Mouse (Mus musculus) liver, adult 2 months (tissue): ENCODE data around the gene Nlgn1. TPM values are rescaled to one million over a fixed set of nuclear protein-coding genes. Genes with fewer than 3 reads are reported as not detected.

Source experiments
- DNase-seq: peaks from one replicate; pipeline ENCODE4 v3.0.0-alpha.2; 2011; ENCODE audit warnings: low read depth, low spot score; ENCODE audit errors: extremely low read depth
- H3K27ac ChIP-seq: fragments of 200-500 bp; replicated peaks from 2 replicates; pipeline ENCODE4 v1.5.1; 2012; ENCODE audit warnings: low read depth, mild to moderate bottlenecking, control low read depth, inconsistent platforms, low read length; ENCODE audit not compliant: insufficient read depth
- H3K27me3 ChIP-seq: fragments of 200-500 bp; 2 replicates; pipeline ENCODE4 v1.6.1; 2012; ENCODE audit warnings: mild to moderate bottlenecking, moderate library complexity, low read length, inconsistent platforms; ENCODE audit not compliant: control insufficient read depth, insufficient read depth
- H3K36me3 ChIP-seq: fragments of 200-500 bp; 2 replicates; pipeline ENCODE4 v1.6.1; 2012; ENCODE audit warnings: low read length, inconsistent platforms; ENCODE audit not compliant: control insufficient read depth, insufficient read depth
- H3K4me1 ChIP-seq: fragments of 200-500 bp; 2 replicates; pipeline ENCODE4 v1.6.1; 2011; ENCODE audit warnings: low read length; ENCODE audit not compliant: control insufficient read depth, insufficient read depth
- H3K4me3 ChIP-seq: fragments of 200-500 bp; 2 replicates; pipeline ENCODE4 v1.5.1; 2011; ENCODE audit warnings: low read depth, mild to moderate bottlenecking, control low read depth, low read length, moderate library complexity; ENCODE audit not compliant: insufficient read depth
- H3K79me2 ChIP-seq: fragments of 200-500 bp; 2 replicates; pipeline ENCODE4 v1.6.1; 2012; ENCODE audit warnings: inconsistent platforms, mild to moderate bottlenecking, low read length, moderate library complexity; ENCODE audit not compliant: control insufficient read depth, insufficient read depth
- H3K9ac ChIP-seq: fragments of 200-500 bp; 2 replicates; pipeline ENCODE4 v1.6.1; 2012; ENCODE audit warnings: low read depth, mild to moderate bottlenecking, control low read depth, inconsistent platforms, low read length
- CTCF ChIP-seq: fragments of 200-500 bp; IDR thresholded peaks from 2 replicates; pipeline ENCODE4 v1.5.1; 2011; ENCODE audit warnings: low read depth, low read length, control low read depth
- POLR2A ChIP-seq: fragments of 200-500 bp; IDR thresholded peaks from 2 replicates; pipeline ENCODE4 v1.6.1; 2011; ENCODE audit warnings: low read length, control low read depth; ENCODE audit not compliant: insufficient read depth; ENCODE audit errors: extremely low read depth
- WGBS: fragments of 180-500 bp; shearing (Covaris S2); methylation state at CpG from one replicate; pipeline ENCODE4 v1.1.7; 2018; 5-methylcytosine and 5-hydroxymethylcytosine counted together
- polyA plus RNA-seq: library from polyadenylated mRNA; depleted of rRNA; stranded (reverse); fragments of >200 nt; gene quantifications from 2 replicates; pipeline ENCODE4 v1.2.3, GENCODE M21; 2012
- total RNA-seq: library from RNA; depleted of rRNA; stranded (reverse); fragments of >200 nt; gene quantifications from 2 replicates; pipeline ENCODE4 v1.2.3, GENCODE M21; 2014

The Nlgn1 gene
- total and polyA plus RNA-seq, 2 experiments: not detected

DNA sequence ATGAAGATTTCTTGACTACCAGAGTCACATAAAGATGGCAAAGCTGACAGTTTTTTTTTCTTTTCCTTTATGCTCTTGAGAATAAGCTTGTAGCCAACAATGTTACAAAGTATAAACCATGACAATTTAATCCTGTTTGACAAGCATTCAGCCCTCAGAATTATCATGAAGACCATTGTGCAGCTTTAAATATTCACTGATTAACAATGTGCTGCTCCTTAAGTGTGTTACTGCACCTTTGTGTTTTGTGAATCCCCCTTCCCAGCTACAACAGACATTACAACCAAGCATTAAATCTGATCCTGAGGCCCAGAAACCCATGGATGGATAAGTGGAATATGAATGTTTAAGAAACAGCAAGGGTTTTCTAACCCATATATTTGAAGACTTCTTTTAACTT lies 434.8 kb downstream of the Nlgn1 start:
- no peak overlapping the region for H3K27ac ChIP-seq
- TF ChIP-seq CTCF: no peak
- TF ChIP-seq POLR2A: no peak
- no peak for DNase-seq
- no peaks in the 10 kb centered on the region for H3K4me1 ChIP-seq
- H3K9ac ChIP-seq: no peak overlapping the region
- no peaks in the 10 kb centered on the region for H3K27me3 ChIP-seq
- no peak overlapping the region for H3K4me3 ChIP-seq
- H3K79me2 ChIP-seq: no peaks in the 10 kb centered on the region
- H3K36me3 ChIP-seq: no peaks in the 10 kb centered on the region

DNA sequence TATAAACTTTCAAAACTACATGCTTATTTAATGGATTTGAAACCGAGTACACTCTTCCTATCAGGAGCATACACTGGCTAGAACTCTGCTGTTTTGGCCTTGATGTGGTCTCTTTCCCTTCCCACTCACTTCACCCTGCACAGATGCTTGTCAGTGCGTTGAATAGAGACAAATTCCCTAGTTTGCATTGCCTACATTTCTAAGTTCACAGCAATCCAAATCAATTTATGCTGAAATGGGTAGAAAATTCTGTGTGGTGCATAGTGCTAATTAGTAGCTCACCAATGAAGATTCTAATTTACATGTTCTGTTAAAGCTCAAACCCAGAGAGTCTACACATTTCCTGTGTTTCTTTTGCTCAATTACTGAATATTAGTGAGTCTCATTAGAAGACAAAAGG lies 447.5 kb downstream of the Nlgn1 start:
- no peak overlapping the region for H3K4me3 ChIP-seq
- no peak overlapping the region for H3K27ac ChIP-seq
- H3K79me2 ChIP-seq: no peaks in the 10 kb centered on the region
- 49% methylated on average over 2 of the region's 2 CpGs for WGBS
- TF ChIP-seq CTCF (no peak), POLR2A (no peak)
- H3K9ac ChIP-seq: no peak overlapping the region
- H3K27me3 ChIP-seq: no peaks in the 10 kb centered on the region
- no peaks in the 10 kb centered on the region for H3K36me3 ChIP-seq
- no peak for DNase-seq
- no peaks in the 10 kb centered on the region for H3K4me1 ChIP-seq

DNA sequence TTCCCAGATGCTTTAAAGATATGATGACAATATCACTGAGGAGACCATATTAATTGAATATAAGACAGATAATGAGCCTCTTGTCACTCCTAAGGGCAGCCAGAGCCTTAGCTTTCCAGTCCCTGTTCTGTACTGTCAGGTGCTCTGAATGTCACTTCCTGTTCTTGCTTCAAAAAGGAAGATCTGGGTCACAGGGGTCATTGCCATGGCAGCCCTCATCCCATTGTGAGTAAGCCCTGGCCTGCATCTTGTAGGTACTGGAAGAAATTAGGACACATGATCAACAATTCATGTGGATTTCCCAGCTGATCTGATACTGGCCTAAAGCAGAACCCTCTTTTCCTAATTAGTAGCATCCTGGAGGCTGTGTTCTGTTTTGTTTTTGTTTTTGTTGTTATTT lies 463.1 kb downstream of the Nlgn1 start:
- H3K27me3 ChIP-seq: no peaks in the 10 kb centered on the region

DNA sequence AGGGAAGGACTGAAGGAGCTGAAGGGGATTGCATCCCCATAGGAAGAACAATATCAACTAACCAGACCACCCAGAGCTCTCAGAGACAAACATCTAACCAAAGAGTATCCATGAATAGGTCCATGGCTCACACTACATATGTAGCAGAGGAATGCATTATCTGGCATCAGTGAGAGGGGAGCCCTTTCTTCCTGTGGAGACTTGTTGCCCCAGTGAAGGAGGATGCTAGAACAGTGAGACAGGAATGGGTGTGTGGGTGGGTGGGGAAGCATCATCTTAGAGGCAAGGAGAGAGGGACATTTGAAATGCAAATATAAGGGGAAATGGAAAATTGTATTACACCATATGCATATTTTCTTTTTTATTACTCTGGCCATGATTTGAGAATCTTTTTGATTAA lies 473.9 kb downstream of the Nlgn1 start:
- H3K36me3 ChIP-seq: no peaks in the 10 kb centered on the region
- no peak for DNase-seq
- H3K79me2 ChIP-seq: no peaks in the 10 kb centered on the region
- TF ChIP-seq CTCF (no peak), POLR2A (no peak)
- no peaks in the 10 kb centered on the region for H3K4me1 ChIP-seq
- no peak overlapping the region for H3K9ac ChIP-seq
- H3K27me3 ChIP-seq: no peaks in the 10 kb centered on the region
- H3K4me3 ChIP-seq: no peak overlapping the region
- H3K27ac ChIP-seq: no peak overlapping the region

More for the DNA sequence above, 463.1 kb downstream of the Nlgn1 start:
- no peak overlapping the region for H3K4me3 ChIP-seq
- no peak for DNase-seq
- H3K36me3 ChIP-seq: no peaks in the 10 kb centered on the region
- no peaks in the 10 kb centered on the region for H3K79me2 ChIP-seq
- H3K27ac ChIP-seq: no peak overlapping the region
- H3K4me1 ChIP-seq: no peaks in the 10 kb centered on the region
- TF ChIP-seq POLR2A: no peak
- no peak for TF ChIP-seq CTCF
- no peak overlapping the region for H3K9ac ChIP-seq

DNA sequence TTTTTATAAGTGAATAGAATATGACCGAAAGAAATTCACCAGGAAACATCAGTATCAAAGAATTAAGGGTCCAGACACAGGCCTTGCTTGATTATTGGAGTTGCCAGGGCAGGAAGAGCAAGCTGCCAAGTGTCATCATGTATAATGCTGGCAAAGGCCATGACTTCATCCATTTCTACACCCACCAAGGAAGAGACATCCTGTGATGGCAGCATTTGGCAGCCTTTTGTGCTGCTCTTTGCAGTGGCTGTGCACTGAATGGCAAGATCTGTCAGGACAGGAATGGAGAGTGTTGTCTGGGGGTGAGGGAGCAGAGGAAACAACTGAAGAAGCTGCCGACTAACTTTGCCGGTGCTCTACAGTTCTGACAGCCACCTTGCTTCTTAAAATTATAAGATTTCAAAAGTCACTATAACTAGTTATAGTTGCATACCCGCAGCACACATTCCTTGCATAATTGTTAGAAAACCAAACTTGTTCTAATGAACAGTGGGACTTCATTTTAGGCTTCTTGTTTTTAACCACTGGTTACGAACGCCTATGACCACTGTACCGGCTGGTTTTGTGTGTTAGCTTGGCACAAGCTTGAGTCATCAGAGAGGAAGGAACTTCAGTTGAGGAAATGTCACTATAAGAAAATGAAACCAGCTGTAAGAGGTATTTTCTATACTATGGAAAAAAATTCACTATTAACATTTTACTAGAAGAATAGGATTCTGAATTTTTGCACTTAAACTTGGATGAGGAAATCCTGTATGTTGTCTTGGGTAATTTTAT lies 487.4 kb downstream of the Nlgn1 start:
- DNase-seq: no peak
- no peak overlapping the region for H3K27ac ChIP-seq
- H3K4me3 ChIP-seq: no peak overlapping the region
- no peaks in the 10 kb centered on the region for H3K79me2 ChIP-seq
- TF ChIP-seq CTCF (no peak), POLR2A (no peak)
- H3K9ac ChIP-seq: no peak overlapping the region
- 80% methylated on average over 7 of the region's 7 CpGs for WGBS
- H3K36me3 ChIP-seq: no peaks in the 10 kb centered on the region
- no peaks in the 10 kb centered on the region for H3K27me3 ChIP-seq
- no peaks in the 10 kb centered on the region for H3K4me1 ChIP-seq

DNA sequence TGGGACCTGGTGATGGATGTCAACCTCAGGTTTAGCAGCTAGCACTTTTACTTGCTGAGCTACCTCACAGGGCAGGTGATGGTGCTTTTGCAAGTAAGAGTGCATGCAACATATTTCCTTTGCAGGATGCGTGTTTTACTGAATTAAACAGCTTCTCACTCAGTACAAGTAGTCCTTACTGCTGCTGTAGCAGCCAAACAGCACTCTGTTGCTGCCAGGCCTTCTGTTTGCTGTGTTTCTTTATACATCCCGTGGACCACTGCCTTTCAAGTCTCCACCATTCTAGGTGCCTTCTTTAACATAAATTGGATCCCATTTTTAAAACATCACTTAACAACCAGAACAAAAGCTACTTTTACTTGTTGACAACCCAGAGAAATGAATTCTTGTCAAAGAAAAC lies 502.0 kb downstream of the Nlgn1 start:
- WGBS: 70% methylated on average over 2 of the region's 2 CpGs
- H3K27me3 ChIP-seq: no peaks in the 10 kb centered on the region

More for the DNA sequence above, 502.0 kb downstream of the Nlgn1 start:
- no peak for DNase-seq
- H3K4me1 ChIP-seq: no peaks in the 10 kb centered on the region
- H3K27ac ChIP-seq: no peak overlapping the region
- H3K9ac ChIP-seq: no peak overlapping the region
- no peak overlapping the region for H3K4me3 ChIP-seq
- H3K79me2 ChIP-seq: no peaks in the 10 kb centered on the region
- H3K36me3 ChIP-seq: no peaks in the 10 kb centered on the region
- TF ChIP-seq CTCF (no peak), POLR2A (no peak)
